Mouse (Mus musculus): ENCODE measurements around the gene Arl13a. TPM values are rescaled to one million over a fixed set of nuclear protein-coding genes. Genes with fewer than 3 reads are reported as not detected.

Arl13a gene
- total RNA-seq (2023): not detected

GRCm38 (mm10) chrX:134187201-134187600 lies at the start of gene Arl13a:
TSS of gene Arl13a (plus strand) at chrX:134187501.

DNA sequence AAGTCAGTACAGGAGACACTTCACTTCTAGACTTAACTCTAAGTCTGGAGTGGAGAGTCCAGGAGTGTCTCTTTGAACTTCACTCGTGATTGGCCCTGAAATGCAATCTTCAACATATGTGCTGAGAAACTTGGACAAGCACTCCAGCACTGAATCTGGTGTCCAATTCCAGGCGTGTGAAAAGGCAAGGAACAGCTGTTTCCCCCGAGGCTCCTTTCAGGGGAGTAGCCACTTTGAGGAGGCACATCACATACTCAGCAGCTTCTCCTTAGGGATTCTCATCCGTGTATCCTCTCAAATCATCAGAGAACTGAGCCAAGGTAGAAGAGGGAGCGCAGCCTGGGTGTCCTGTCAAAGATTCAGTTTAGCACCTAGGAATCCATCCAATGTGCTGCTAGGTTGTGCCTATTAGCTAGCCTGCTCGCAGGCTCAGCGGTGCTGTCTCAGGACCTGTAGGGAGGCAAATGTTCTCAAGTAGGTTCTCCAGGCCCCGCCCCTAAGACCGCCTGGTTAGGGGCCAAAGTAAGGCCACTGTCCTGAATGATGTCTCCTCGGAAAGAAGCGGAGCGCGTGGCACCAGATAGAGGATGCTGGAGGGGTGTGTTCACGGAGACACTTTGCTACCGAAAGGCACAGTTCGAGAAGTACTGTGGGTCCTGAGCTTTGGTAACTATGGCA lies 25.1 kb upstream of the Arl13a start, which contains the start of gene Xkrx:
TSS of gene Xkrx (minus strand) at position 34 of the 678 bp plus-strand sequence.

DNA sequence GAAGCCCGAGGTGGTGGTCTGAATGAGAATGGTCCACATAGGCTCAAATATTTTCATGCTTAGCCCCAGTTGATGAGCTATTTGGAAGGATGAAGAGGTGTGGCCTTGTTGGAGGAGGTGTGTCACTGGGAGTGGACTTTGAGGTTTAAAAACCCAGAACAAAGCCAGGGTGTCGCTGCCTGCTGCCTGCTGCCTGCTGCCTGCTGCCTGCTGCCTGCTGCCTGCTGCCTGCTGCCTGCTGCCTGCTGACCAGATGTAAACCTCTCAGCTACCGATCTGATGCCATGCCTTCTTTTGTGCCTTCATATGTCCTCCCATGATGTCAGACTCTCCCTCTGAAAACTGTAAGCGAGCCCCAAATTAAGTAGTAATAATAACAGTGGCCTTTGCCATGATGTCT lies 34.6 kb downstream of the Arl13a start, which contains the start of gene Nox1:
TSS of gene Nox1 (minus strand) at position 101 of the 400 bp plus-strand sequence.

Other genes starting within 250 kb of the Arl13a start
- gene Sytl4, start 205.7 kb upstream of the Arl13a start, total RNA-seq (2023): under 1 TPM; 0.37 to 0.38 TPM
- gene Cstf2, start 128.3 kb upstream of the Arl13a start, total RNA-seq (2023): 10 to 100 TPM; 15.0 to 25.0 TPM
- 1 to 10 TPM in 1 of 2 experiments, under 1 TPM in 1; 0.31 to 1.0 TPM for gene Xkrx, start 25.4 kb upstream of the Arl13a start, total RNA-seq (2023)
- gene Nox1, start 34.5 kb downstream of the Arl13a start, total RNA-seq (2023): under 1 TPM in 1 of 2 experiments, not detected in 1; 0.47 TPM
- 10 to 100 TPM; 15.6 to 16.5 TPM for gene Trmt2b, start 89.5 kb downstream of the Arl13a start, total RNA-seq (2023)
- gene Tmem35a, start 107.7 kb downstream of the Arl13a start, total RNA-seq (2023): not detected
- gene Cenpi, start 120.6 kb downstream of the Arl13a start, total RNA-seq (2023): 10 to 100 TPM in 1 of 2 experiments, 1 to 10 TPM in 1; 7.9 to 11.8 TPM
- gene Drp2, start 217.1 kb downstream of the Arl13a start, total RNA-seq (2023): under 1 TPM; 0.20 to 0.40 TPM